Mouse (Mus musculus): ENCODE measurements around the gene Rasgef1b.
A peak's percentile ranks its signal among the peaks of the same experiment; 100 is the strongest.

Gene Rasgef1b

GRCm38 (mm10) chr5:99728649-99729212, at the start of gene Rasgef1b:
Gene Rasgef1b, minus strand, starts transcription at chr5:99729065.
- peak; percentile 92 for DNase-seq (ENCODE audit: inconsistent ontology term)

- DNase-seq (ENCODE audit: inconsistent ontology term): no peak
These were observed 46.5 kb upstream of the Rasgef1b start for GRCm38 (mm10) chr5:99775342-99775741.

GRCm38 (mm10) chr5:99773265-99773664, 44.4 kb upstream of the Rasgef1b start:
- DNase-seq (ENCODE audit: inconsistent ontology term): peak; percentile 54

GRCm38 (mm10) chr5:99764246-99764645, 35.4 kb upstream of the Rasgef1b start:
- DNase-seq (ENCODE audit: inconsistent ontology term): no peak

GRCm38 (mm10) chr5:99758859-99759258, 30.0 kb upstream of the Rasgef1b start:
- DNase-seq (ENCODE audit: inconsistent ontology term): no peak

GRCm38 (mm10) chr5:99753843-99754242, 25.0 kb upstream of the Rasgef1b start:
- no peak for DNase-seq (ENCODE audit: inconsistent ontology term)

- no peak for DNase-seq (ENCODE audit: inconsistent ontology term)
These were observed 24.5 kb upstream of the Rasgef1b start for GRCm38 (mm10) chr5:99753368-99753767.

- DNase-seq (ENCODE audit: inconsistent ontology term): no peak
These were observed 23.9 kb upstream of the Rasgef1b start for GRCm38 (mm10) chr5:99752670-99753231.

- no peak for DNase-seq (ENCODE audit: inconsistent ontology term)
These were observed 19.6 kb upstream of the Rasgef1b start for GRCm38 (mm10) chr5:99748417-99748816.

- DNase-seq (ENCODE audit: inconsistent ontology term): no peak
These were observed 17.2 kb upstream of the Rasgef1b start for GRCm38 (mm10) chr5:99746087-99746486.

- DNase-seq (ENCODE audit: inconsistent ontology term): no peak
These were observed 14.0 kb upstream of the Rasgef1b start for GRCm38 (mm10) chr5:99742874-99743273.

GRCm38 (mm10) chr5:99742056-99742455, 13.2 kb upstream of the Rasgef1b start:
- DNase-seq (ENCODE audit: inconsistent ontology term): no peak

GRCm38 (mm10) chr5:99737937-99738727, 9.3 kb upstream of the Rasgef1b start:
- no peak for DNase-seq (ENCODE audit: inconsistent ontology term)

GRCm38 (mm10) chr5:99729931-99730330, 1.1 kb upstream of the Rasgef1b start:
- no peak for DNase-seq (ENCODE audit: inconsistent ontology term)

GRCm38 (mm10) chr5:99729361-99729882, 557 bp upstream of the Rasgef1b start:
- DNase-seq (ENCODE audit: inconsistent ontology term): peak; percentile 32

- peak; percentile 11 for DNase-seq (ENCODE audit: inconsistent ontology term)
These were observed 826 bp downstream of the Rasgef1b start for GRCm38 (mm10) chr5:99728027-99728451.

- no peak for DNase-seq (ENCODE audit: inconsistent ontology term)
These were observed 4.9 kb downstream of the Rasgef1b start for GRCm38 (mm10) chr5:99723941-99724340.

GRCm38 (mm10) chr5:99722310-99722709, 6.6 kb downstream of the Rasgef1b start:
- DNase-seq (ENCODE audit: inconsistent ontology term): no peak

GRCm38 (mm10) chr5:99720554-99720953, 8.3 kb downstream of the Rasgef1b start:
- no peak for DNase-seq (ENCODE audit: inconsistent ontology term)

- no peak for DNase-seq (ENCODE audit: inconsistent ontology term)
These were observed 10.9 kb downstream of the Rasgef1b start for GRCm38 (mm10) chr5:99717917-99718316.

GRCm38 (mm10) chr5:99715281-99715744, 13.6 kb downstream of the Rasgef1b start:
- DNase-seq (ENCODE audit: inconsistent ontology term): no peak

- no peak for DNase-seq (ENCODE audit: inconsistent ontology term)
These were observed 16.9 kb downstream of the Rasgef1b start for GRCm38 (mm10) chr5:99711947-99712346.

GRCm38 (mm10) chr5:99708706-99709105, 20.2 kb downstream of the Rasgef1b start:
- DNase-seq (ENCODE audit: inconsistent ontology term): no peak
